Mouse (Mus musculus): ENCODE measurements around the gene Ptpn6. TPM values are rescaled to one million over a fixed set of nuclear protein-coding genes. Genes with fewer than 3 reads are reported as not detected.

Ptpn6 gene
- polyA plus RNA-seq, 2 experiments from 2014 or later: 187 to 310 TPM

GRCm38 (mm10) chr6:124755306-124755705 is 16.8 kb upstream of the Ptpn6 start:
- ATAC-seq: no peak

GRCm38 (mm10) chr6:124753861-124754260 is 15.3 kb upstream of the Ptpn6 start:
- ATAC-seq: no peak

GRCm38 (mm10) chr6:124750405-124750804 is 11.9 kb upstream of the Ptpn6 start:
- ATAC-seq: peak; percentile 78

- ATAC-seq: no peak
These were observed 8.4 kb upstream of the Ptpn6 start for GRCm38 (mm10) chr6:124746654-124747632.

GRCm38 (mm10) chr6:124746296-124746605 is 7.7 kb upstream of the Ptpn6 start:
- no peak for ATAC-seq

- ATAC-seq: peak; percentile 59
These were observed 7.2 kb upstream of the Ptpn6 start for GRCm38 (mm10) chr6:124745490-124746295.

- no peak for ATAC-seq
These were observed 6.3 kb upstream of the Ptpn6 start for GRCm38 (mm10) chr6:124744755-124745321.

GRCm38 (mm10) chr6:124743647-124744046 is 5.1 kb upstream of the Ptpn6 start:
- ATAC-seq: no peak

- no peak for ATAC-seq
These were observed 4.5 kb upstream of the Ptpn6 start for GRCm38 (mm10) chr6:124742839-124743514.

GRCm38 (mm10) chr6:124741842-124742241 is 3.3 kb upstream of the Ptpn6 start:
- ATAC-seq: no peak

GRCm38 (mm10) chr6:124740888-124741761 is 2.6 kb upstream of the Ptpn6 start, which contains the start of gene Grcc10:
Gene Grcc10, minus strand, starts transcription at chr6:124741374.
- peak; percentile 81 for ATAC-seq

- ATAC-seq: peak; percentile 15
These were observed 1.8 kb upstream of the Ptpn6 start for GRCm38 (mm10) chr6:124740211-124740887.

- no peak for ATAC-seq
These were observed 800 bp upstream of the Ptpn6 start for GRCm38 (mm10) chr6:124739231-124739796.

GRCm38 (mm10) chr6:124737040-124737439 is 1.5 kb downstream of the Ptpn6 start:
- ATAC-seq: no peak

- ATAC-seq: no peak
These were observed 4.1 kb downstream of the Ptpn6 start for GRCm38 (mm10) chr6:124734417-124734816.

GRCm38 (mm10) chr6:124732476-124733370 is 5.8 kb downstream of the Ptpn6 start:
- ATAC-seq: peak; percentile 86

GRCm38 (mm10) chr6:124731038-124731437 is 7.5 kb downstream of the Ptpn6 start:
- no peak for ATAC-seq

GRCm38 (mm10) chr6:124729850-124730705 is 8.4 kb downstream of the Ptpn6 start:
- peak; percentile 56 for ATAC-seq

Measured in CD4-positive, CD25-positive, alpha-beta regulatory T cell, adult 4 months (primary cell).